Mouse (Mus musculus) layer of hippocampus, postnatal 25 days (tissue): ENCODE data around the gene Nt5e. TPM values are rescaled to one million over a fixed set of nuclear protein-coding genes. Genes with fewer than 3 reads are reported as not detected.

ENCODE experiments used
- DNase-seq, 2 experiments: peaks; one replicate each; pipeline ENCODE4 v3.0.0; 2022; ENCODE audit warnings: mixed read lengths in 2 of 2, low spot score in 1 of 2; ENCODE audit errors: extremely low spot score in 1 of 2
- total RNA-seq, 2 experiments: library from RNA; stranded (reverse); gene quantifications; 2 replicates each; pipeline ENCODE4 v1.2.3; 2021

Nt5e gene
- total RNA-seq, 2 experiments from 2014 or later = 3.2 to 3.6 TPM

- no peak for DNase-seq
Measured at GRCm38 (mm10) chr9:88379057-88379456, 52.1 kb downstream of the Nt5e start.

- no peak for DNase-seq
Measured at GRCm38 (mm10) chr9:88380076-88380475, 53.1 kb downstream of the Nt5e start.

DNA sequence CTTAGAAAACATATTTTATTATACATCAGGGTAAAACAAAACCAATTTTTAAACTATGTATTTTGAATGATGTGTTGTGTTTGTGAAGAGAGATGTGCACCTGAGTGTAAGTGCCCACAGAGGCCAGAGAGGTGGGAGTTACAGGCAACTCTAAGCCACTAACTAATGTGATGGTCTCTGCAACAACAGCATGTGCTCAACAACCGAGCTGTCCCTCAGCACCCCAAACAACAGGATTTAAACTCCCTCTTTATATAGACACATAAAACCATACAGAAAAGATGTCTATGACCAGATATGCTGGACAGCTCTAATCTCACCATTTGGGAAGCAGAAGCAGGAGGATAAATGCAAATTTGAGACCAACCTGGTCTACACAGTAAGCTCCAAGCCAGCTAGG is 53.5 kb downstream of the Nt5e start:
- no peak for DNase-seq

GRCm38 (mm10) chr9:88388826-88389225 is 61.8 kb downstream of the Nt5e start:
- DNase-seq = no peak

GRCm38 (mm10) chr9:88394852-88395251 is 67.9 kb downstream of the Nt5e start:
- DNase-seq = peak in 1 of 2 experiments; percentile 19

DNA sequence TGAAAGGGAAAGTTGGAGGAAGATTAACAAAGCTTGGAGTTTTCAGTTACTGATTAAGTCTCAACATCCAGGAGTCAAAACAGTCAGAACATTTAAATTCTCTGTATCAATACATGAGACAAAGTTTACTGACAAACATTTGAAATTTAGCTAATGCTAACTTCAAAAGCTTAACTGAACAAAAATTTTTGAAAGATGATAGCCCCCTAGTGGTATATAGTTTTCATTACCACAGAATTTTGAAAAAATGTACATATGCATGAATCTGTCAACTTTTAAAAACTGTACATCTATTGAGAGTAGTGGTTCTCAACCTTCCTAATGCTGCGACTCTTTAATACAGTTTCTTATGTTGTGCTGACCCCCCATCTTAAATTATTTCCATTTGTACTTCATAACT is 71.5 kb downstream of the Nt5e start:
- no peak for DNase-seq

DNA sequence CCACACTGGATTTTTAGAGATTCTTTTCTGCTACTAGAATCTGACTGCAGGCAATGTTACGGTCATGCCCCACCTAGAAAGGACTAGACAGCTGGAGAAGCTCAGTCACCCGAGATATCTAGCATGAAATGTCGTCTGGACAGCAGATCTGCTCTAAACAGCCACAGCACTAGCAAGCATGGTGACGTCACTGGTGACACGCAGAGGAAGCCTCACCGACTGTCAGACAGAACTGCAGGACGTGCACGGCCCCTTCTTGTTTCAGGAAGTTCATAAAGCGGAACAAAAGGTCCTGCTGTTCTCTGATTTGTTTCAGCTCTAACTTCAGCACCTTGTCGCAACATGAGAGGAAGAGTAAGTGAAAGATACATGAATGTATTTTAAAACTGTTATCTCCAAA is 77.1 kb downstream of the Nt5e start:
- no peak for DNase-seq

DNA sequence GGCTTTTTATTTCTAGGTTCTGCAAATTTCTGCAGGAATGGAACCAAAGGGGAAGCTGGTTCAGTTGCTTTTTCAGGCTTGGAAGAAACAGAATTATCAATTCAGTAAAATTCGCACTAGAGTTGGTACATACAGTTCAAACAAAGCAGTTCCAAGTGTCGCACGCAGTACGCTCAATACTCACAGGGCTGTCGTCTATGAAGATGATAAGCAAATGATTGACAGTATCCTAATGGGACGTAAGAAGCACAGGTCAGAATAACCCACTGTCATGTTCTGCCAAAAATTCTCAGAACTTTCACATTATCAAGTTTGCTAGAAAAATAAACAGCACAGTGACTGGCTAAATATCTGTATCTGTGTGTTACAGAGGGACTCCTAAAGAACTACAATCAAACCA is 77.5 kb downstream of the Nt5e start:
- no peak for DNase-seq

GRCm38 (mm10) chr9:88409978-88410377 is 83.0 kb downstream of the Nt5e start:
- DNase-seq = no peak

GRCm38 (mm10) chr9:88416752-88417151 is 89.8 kb downstream of the Nt5e start:
- no peak for DNase-seq

Other genes with a start within 250 kb of the Nt5e start
- gene Snx14, start 111.8 kb downstream of the Nt5e start, total RNA-seq = 10 to 100 TPM; 46.2 to 51.8 TPM
- gene Gm20537, start 129.4 kb downstream of the Nt5e start, total RNA-seq = not detected
- gene Syncrip, start 155.4 kb downstream of the Nt5e start, total RNA-seq = 10 to 100 TPM; 62.4 to 69.4 TPM
- 10 to 100 TPM; 19.6 to 22.2 TPM for gene Zfp949, start 220.8 kb downstream of the Nt5e start, total RNA-seq